Mouse (Mus musculus) heart, postnatal 36 days (tissue): ENCODE measurements around the gene Arhgap29. TPM values are rescaled to one million over a fixed set of nuclear protein-coding genes. Genes with fewer than 3 reads are reported as not detected.

Experiments
- DNase-seq, 2 experiments: peaks; one replicate each; pipeline ENCODE4 v3.0.0; 2021 to 2022
- intact Hi-C: fragments of 180-260 bp; cut with DNase I; formaldehyde crosslinking; loops from one replicate; pipeline ENCODE4 v1.15.1; 2025
- total RNA-seq, 2 experiments: library from RNA; stranded (reverse); gene quantifications; 2 replicates each; pipeline ENCODE4 v1.2.3; 2021

Gene Arhgap29
- total RNA-seq, 2 experiments from 2014 or later = 53.9 to 54.3 TPM

DNA sequence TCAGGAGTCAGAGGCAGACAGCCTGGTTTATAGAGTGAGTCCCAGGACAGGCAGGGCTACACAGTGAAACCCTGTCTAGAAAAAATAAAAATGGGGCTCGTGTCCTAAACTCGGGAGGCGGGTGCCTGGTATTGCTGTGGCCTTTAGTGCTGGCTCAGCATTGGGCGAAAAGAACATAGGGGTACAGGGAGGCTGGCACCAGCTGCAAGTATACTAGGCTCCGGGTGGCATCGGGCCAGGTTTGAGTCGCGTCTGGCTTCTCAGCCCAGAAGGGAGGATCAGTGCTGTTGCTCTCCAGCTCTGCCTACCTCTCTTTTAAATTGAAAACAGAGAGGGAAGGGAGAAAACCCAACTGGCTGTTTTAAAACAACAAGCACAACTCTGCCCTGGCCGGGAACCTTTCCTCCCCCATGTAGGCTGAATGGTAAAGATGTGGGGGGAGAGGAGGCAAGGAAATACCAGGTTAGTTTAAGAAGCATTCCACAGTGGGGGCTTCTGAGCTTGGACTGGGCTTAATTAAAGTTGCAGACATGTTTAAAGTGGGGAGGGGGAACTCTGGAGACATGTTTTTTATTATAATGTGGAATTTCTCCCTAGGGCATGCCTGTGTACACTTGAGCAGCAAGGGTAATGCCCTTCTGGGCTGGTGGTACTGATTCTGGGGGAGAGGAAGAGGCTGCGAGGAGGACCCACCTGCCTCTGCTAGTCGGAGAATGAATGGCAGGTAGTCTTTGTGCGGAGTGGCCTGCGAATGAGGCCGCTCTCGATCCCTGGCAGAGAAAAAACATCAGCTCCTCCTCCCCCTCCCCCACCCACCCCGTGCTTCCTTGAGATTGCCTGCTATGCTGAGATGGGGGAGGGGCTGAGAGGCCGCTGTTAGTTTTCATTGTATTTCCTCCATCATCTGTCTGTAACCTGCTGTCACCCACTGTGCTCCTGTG is 95.8 kb downstream of the Arhgap29 start:
- intact Hi-C loops = loop anchor here (5.0 kb wide), 1 partner anchor 1339 kb away; the partner anchor contains the start of gene Mettl14
- DNase-seq = peak; percentile 59 to 60

DNA sequence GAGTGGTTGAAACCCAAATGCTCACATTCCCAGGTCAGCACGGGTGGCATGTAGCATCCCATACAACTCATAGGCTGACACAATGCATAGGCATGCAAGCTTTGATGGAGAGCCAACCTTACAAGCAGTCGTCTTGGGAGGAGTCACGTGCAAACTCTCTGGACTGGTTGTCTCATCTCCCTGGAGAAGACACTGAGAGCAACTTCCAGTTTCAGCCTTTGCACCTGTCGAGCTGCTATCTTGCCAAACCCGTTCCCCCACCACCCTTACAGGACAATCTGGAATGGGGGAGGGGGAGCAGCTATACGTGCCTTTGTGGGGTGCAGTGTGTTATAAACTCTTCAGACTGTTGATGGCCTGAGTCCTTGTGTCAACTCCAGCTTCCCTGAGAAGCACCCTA is 96.8 kb downstream of the Arhgap29 start:
- intact Hi-C loops = loop anchor here (5.0 kb wide), 1 partner anchor 1338 kb away; the partner anchor contains the start of gene Mettl14
- DNase-seq = no peak

DNA sequence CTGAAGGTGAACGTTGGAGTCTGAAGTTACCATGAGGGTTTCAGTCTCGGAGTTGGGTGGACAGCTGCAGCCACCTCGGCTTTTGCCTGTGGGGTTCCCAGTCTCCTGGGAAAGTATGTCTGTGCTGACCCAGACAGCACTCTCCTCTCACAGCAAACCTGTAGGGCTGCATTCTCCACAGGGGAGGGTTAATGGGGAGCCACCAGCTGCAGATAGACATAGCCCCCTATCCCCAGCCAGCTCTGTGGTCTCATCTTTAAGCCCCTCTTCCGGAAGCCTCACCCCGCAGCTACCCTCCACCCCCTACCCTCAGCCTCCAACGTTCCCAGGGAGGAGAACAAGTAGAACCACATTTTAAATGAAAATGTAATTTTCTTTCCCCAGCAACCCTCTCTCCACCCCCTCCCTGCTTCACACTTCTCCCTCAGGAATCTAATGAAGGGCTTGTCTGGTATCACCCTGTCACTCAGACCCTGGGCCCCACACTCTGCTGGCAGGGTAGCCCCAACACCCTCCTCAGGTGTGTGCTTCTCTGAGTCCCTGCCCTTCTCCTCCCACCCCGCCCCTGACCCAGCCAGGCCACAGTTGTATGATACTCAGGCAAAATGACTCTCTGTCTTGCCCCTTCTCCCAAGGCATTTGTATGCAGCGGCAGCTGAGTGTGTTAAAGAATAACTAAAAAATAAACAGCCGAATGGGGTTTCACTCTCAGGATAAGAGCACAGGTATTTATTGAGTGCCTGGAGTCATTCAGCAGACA is 106.3 kb downstream of the Arhgap29 start:
- DNase-seq = no peak
- intact Hi-C loops = no loop called here

DNA sequence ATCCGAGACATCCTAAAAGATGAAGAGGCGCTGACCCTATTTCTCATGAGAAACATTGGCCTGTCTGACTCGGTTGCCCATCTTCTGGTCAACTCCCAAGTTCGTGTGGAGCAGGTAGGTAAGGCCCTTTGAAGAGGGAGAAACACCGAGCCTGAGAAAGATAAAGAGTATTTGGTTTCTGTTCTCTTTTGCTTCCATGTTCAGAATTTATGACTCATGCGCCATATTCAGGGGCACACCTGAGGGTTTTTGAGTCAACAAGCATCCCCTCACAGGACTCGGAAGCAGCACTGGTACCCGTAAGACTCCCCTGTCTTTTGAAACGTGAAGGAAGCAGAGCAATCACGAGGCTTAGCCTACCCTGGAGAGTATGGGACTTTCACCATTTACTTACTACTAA is 110.2 kb downstream of the Arhgap29 start:
- no peak for DNase-seq
- intact Hi-C loops = no loop called here

DNA sequence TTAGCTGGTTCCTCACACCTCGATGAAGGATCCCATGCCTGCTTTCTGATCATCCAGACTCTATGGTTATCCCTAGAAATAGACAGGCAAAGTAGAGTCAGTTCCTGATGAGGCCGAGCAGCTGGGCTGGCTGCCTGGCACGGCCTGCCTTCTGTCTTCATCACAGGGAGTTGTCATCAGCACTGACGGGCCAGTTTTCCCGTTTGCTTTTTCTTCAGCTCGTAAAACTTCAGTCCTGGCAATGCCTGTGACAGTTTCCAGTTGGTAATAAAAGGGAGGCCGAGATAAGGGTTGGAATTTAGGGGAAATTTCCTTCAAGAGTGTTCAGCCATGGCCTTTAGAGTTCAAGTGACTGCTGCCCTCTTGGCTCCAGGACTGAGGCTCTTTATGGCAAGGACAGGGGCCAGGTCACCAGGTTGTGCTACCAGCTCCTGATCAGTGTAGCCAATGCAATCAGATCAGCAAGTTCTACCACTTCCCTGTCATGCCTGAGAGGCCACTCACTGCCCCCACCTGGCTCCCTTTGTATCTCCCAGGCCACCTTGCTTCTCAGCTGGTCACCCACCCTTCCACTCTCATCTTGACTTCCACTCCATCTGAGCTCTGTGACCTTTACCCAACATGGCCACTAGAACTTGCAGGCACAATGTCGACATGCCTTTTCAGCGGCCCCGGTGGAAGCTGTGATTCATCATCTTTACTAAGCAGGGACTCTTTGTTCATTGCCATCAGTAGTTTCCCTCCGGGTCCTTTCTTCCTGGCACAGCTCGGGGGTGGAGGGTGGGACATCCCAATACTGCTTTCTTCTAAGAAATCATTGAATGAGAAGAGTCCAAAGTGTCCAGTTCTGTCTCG is 112.4 kb downstream of the Arhgap29 start:
- intact Hi-C loops = no loop called here
- DNase-seq = peak in 1 of 2 experiments; percentile 31

Other genes with a start within 250 kb of the Arhgap29 start
- 10 to 100 TPM; 23.7 to 30.5 TPM for gene F3, start 229.0 kb upstream of the Arhgap29 start, total RNA-seq
- 10 to 100 TPM; 94.6 to 98.6 TPM for gene Abcd3, start 137.2 kb upstream of the Arhgap29 start, total RNA-seq
- 1 to 10 TPM; 1.9 to 2.0 TPM for gene Abca4, start 91.9 kb downstream of the Arhgap29 start, total RNA-seq